Mouse (Mus musculus) ovary, postnatal 14 days (tissue): ENCODE data around the gene Ubr7.

Experiments
- DNase-seq: peaks from one replicate; pipeline ENCODE4 v3.0.0; 2022; ENCODE audit warnings: low spot score

Gene Ubr7

GRCm38 (mm10) chr12:102826399-102826798, 68.6 kb downstream of the Ubr7 start:
- DNase-seq, result no peak

- DNase-seq, result no peak
Measured at GRCm38 (mm10) chr12:102827119-102827518, 69.4 kb downstream of the Ubr7 start.
